Mouse (Mus musculus): ENCODE measurements around the gene Acer3. TPM values are rescaled to one million over a fixed set of nuclear protein-coding genes. Genes with fewer than 3 reads are reported as not detected.
A peak's percentile ranks its signal among the peaks of the same experiment; 100 is the strongest.

Acer3 gene
- polyA plus RNA-seq, 1 experiment from 2014 or later = 25.6 TPM

DNA sequence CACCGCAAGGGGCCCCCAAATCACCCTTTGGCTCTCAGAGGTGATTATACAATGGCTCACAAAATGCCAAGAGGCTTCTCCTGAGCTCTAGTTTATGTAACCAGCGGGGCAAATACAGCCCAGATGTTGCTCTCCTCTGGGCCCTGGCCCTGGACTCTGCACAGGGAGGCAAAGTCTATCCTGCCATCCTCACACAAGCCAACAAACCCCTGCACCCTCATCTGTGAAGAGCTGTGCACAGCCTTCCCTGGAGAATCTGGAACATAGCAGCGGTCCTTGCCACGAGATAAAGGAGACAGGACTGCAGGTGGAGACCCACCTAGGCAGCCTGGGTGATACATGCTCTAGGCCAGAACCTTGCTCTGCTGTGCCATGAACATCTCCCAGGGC, 33.9 kb upstream of the Acer3 start:
- Histone ChIP-seq H3K9me3 (ENCODE audit: control insufficient read depth, low read depth, low read length) (no peaks in the 10 kb centered on the region), H3K4me2 (replicated peaks; ENCODE audit: low read depth, low read length) (peak overlapping the region; percentile 21; the same call in 1 of the 2 replicates), H3K27me3 (ENCODE audit: control insufficient read depth, insufficient read depth, low read length) (no peaks in the 10 kb centered on the region), H3K4me3 (ENCODE audit: low read depth, low read length) (no peak overlapping the region), H3K36me3 (ENCODE audit: control insufficient read depth, insufficient read depth, low read length) (peaks cover 23% of the 10 kb centered on the region), H3K9ac (replicated peaks; ENCODE audit: low read depth, low read length) (no peak overlapping the region; the same call in 1 of the 2 replicates), H3K27ac (ENCODE audit: low read length) (peak overlapping the region; percentile 30), H3K4me1 (ENCODE audit: control insufficient read depth, insufficient read depth, low read length) (peaks cover 45% of the 10 kb centered on the region)
- ATAC-seq (ENCODE audit: insufficient number of reproducible peaks, insufficient read depth, low FRiP score, low read depth) = no peak
- WGBS = 29% methylated on average over 4 of the region's 4 CpGs

DNA sequence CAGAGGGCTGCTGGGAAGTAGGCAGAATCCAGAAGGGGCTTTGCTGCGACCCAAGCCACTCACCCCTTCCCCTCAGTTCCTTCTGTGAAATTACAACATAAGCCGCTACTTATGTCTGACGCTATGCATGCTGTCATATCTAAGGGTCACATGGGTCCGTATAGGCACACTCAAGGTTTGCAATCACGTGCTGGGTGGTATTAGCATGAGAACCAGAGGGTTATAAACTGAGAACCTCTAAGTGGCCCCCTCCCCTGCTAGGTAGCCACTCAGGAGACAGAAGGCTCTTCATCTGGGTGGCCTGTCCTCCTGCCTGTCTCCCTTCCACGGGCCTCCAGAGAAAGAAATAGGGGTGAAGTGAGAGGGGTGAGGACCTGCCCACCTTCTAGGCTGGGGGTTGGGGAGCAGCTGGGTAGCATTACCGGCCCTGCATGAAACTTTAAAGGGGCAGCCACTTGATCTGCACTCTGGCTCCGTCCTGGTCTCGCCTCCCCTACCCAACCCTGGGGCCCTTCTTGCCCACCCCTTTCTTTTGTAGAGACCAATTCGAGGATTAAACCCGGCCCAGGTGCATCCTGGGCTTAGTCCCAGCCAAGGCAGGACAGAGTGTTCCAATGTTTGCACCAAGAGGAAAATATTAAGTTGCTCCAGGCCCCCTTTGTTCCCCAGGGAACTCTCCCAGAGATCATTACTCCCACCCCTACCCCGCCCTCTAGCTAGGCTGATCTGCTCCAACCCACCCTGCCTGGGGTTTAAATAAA, 33.3 kb upstream of the Acer3 start:
- 16% methylated on average over 12 of the region's 12 CpGs for WGBS
- no peaks in the 10 kb centered on the region for H3K27me3 ChIP-seq (ENCODE audit: control insufficient read depth, insufficient read depth, low read length)
- peaks cover 39% of the 10 kb centered on the region for H3K4me1 ChIP-seq (ENCODE audit: control insufficient read depth, insufficient read depth, low read length)
- peak overlapping the region; percentile 21; the same call in 1 of the 2 replicates for H3K4me2 ChIP-seq (replicated peaks; ENCODE audit: low read depth, low read length)
- H3K27ac ChIP-seq (ENCODE audit: low read length) = peak overlapping the region; percentile 30
- H3K36me3 ChIP-seq (ENCODE audit: control insufficient read depth, insufficient read depth, low read length) = peaks cover 23% of the 10 kb centered on the region
- no peak overlapping the region for H3K4me3 ChIP-seq (ENCODE audit: low read depth, low read length)
- peak overlapping the region; percentile 4; the same call in 1 of the 2 replicates for H3K9ac ChIP-seq (replicated peaks; ENCODE audit: low read depth, low read length)
- H3K9me3 ChIP-seq (ENCODE audit: control insufficient read depth, low read depth, low read length) = no peaks in the 10 kb centered on the region
- 0 out of 2 replicates have a peak, but pooled peaks have one; percentile 12 for ATAC-seq (ENCODE audit: insufficient number of reproducible peaks, insufficient read depth, low FRiP score, low read depth)

DNA sequence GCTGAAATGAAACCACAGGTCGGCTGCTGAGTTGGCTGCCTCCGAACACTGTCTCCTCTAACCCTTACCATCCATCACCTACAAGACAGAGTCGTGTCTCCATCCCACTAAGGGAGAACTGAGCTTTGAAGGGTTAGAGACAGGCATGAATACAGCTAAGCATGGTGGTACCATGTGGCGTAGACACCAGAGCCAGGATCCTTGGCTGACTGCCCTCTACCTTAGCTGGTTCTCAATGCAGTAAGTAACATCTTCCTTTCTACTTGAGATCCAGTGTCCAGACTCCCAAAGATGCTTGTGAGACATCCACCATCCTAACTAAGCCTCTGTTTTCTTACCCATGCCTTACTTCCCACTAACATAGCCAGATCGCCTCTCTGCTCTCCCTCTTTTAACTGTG, 32.6 kb upstream of the Acer3 start:
- Histone ChIP-seq H3K4me1 (ENCODE audit: control insufficient read depth, insufficient read depth, low read length) (peaks cover 36% of the 10 kb centered on the region), H3K36me3 (ENCODE audit: control insufficient read depth, insufficient read depth, low read length) (peaks cover 23% of the 10 kb centered on the region), H3K27me3 (ENCODE audit: control insufficient read depth, insufficient read depth, low read length) (no peaks in the 10 kb centered on the region), H3K4me2 (replicated peaks; ENCODE audit: low read depth, low read length) (no peak overlapping the region), H3K27ac (ENCODE audit: low read length) (no peak overlapping the region), H3K9me3 (ENCODE audit: control insufficient read depth, low read depth, low read length) (no peaks in the 10 kb centered on the region), H3K4me3 (ENCODE audit: low read depth, low read length) (no peak overlapping the region), H3K9ac (replicated peaks; ENCODE audit: low read depth, low read length) (no peak overlapping the region)
- 73% methylated on average over 5 of the region's 5 CpGs for WGBS
- ATAC-seq (ENCODE audit: insufficient number of reproducible peaks, insufficient read depth, low FRiP score, low read depth) = no peak

DNA sequence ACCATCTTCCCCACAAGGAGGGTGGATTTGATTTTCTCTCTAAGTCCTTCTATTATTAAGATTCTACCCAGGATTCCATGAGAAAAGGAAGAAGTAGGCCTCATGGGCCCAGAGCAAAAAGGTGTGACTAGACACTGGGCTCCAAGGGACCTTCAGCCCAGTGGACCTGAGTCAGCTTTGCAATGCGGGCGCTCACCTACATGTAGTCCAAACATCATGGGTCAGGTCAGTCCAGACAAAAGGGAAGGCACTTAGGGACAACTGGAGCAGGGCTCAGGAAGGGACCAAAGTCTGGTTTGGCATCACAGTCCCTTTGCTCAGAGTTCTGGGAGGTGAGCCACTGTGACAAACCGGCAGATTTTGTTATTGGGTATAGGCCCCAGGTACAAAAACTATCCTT, 30.5 kb upstream of the Acer3 start:
- H3K4me1 ChIP-seq (ENCODE audit: control insufficient read depth, insufficient read depth, low read length) = peaks cover 30% of the 10 kb centered on the region
- peaks cover 23% of the 10 kb centered on the region for H3K36me3 ChIP-seq (ENCODE audit: control insufficient read depth, insufficient read depth, low read length)
- no peak overlapping the region for H3K9ac ChIP-seq (replicated peaks; ENCODE audit: low read depth, low read length)
- WGBS = 95% methylated on average over 3 of the region's 3 CpGs
- H3K27ac ChIP-seq (ENCODE audit: low read length) = no peak overlapping the region
- no peak overlapping the region for H3K4me3 ChIP-seq (ENCODE audit: low read depth, low read length)
- no peak overlapping the region for H3K4me2 ChIP-seq (replicated peaks; ENCODE audit: low read depth, low read length)
- no peaks in the 10 kb centered on the region for H3K9me3 ChIP-seq (ENCODE audit: control insufficient read depth, low read depth, low read length)
- H3K27me3 ChIP-seq (ENCODE audit: control insufficient read depth, insufficient read depth, low read length) = no peaks in the 10 kb centered on the region
- ATAC-seq (ENCODE audit: insufficient number of reproducible peaks, insufficient read depth, low FRiP score, low read depth) = no peak

DNA sequence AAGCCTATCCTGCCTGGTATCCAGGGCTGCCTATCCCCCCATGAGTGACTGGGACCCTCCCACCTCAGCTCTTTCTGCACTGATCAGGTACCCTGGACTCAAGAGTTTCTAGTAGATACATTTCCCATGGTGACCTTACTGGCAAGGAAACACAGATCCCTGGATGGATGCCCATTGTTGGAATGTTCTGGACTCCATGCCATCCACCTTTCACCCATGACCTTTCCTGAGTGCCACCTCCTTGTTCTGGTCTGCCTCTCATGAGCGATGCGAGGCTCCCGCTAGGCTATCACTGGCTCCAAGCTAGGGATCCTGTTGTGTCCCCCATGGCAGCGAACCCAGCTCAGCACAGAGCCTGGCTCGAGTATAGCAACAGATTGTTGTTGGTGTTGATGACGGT, 28.8 kb upstream of the Acer3 start:
- H3K4me2 ChIP-seq (replicated peaks; ENCODE audit: low read depth, low read length) = no peak overlapping the region
- H3K9ac ChIP-seq (replicated peaks; ENCODE audit: low read depth, low read length) = no peak overlapping the region
- H3K9me3 ChIP-seq (ENCODE audit: control insufficient read depth, low read depth, low read length) = no peaks in the 10 kb centered on the region
- H3K4me3 ChIP-seq (ENCODE audit: low read depth, low read length) = no peak overlapping the region
- H3K27ac ChIP-seq (ENCODE audit: low read length) = no peak overlapping the region
- ATAC-seq (ENCODE audit: insufficient number of reproducible peaks, insufficient read depth, low FRiP score, low read depth) = no peak
- WGBS = 94% methylated on average over 6 of the region's 6 CpGs
- H3K4me1 ChIP-seq (ENCODE audit: control insufficient read depth, insufficient read depth, low read length) = peaks cover 13% of the 10 kb centered on the region
- no peaks in the 10 kb centered on the region for H3K27me3 ChIP-seq (ENCODE audit: control insufficient read depth, insufficient read depth, low read length)
- H3K36me3 ChIP-seq (ENCODE audit: control insufficient read depth, insufficient read depth, low read length) = peaks cover 23% of the 10 kb centered on the region

DNA sequence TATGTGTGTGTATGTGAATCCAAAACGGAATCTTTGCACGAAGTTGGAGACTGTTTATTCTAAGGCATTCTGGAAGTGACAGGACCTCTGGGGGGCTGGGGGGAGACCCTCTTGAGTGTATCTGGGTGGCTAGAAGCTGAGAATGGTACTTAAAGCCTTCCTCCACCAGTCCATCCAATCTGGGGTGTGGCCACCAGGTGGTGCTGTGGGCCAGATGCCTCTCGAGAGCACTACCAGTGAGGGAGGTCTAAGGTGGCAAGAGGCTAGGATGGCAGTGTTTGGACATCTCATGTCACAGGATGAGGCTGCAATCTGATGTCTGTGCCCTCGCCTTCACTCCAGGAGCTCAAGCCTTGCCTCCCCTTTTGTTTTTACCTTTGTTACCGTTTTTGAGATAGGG, 28.1 kb upstream of the Acer3 start:
- peaks cover 23% of the 10 kb centered on the region for H3K36me3 ChIP-seq (ENCODE audit: control insufficient read depth, insufficient read depth, low read length)
- WGBS = 21% methylated on average over 5 of the region's 5 CpGs
- no peak overlapping the region for H3K27ac ChIP-seq (ENCODE audit: low read length)
- no peak overlapping the region for H3K4me3 ChIP-seq (ENCODE audit: low read depth, low read length)
- H3K9ac ChIP-seq (replicated peaks; ENCODE audit: low read depth, low read length) = no peak overlapping the region
- H3K27me3 ChIP-seq (ENCODE audit: control insufficient read depth, insufficient read depth, low read length) = no peaks in the 10 kb centered on the region
- H3K9me3 ChIP-seq (ENCODE audit: control insufficient read depth, low read depth, low read length) = no peaks in the 10 kb centered on the region
- ATAC-seq (ENCODE audit: insufficient number of reproducible peaks, insufficient read depth, low FRiP score, low read depth) = peak; percentile 47; the same call in 1 of the 2 replicates
- H3K4me1 ChIP-seq (ENCODE audit: control insufficient read depth, insufficient read depth, low read length) = peaks cover 6% of the 10 kb centered on the region; the same call in 1 of the 2 replicates
- no peak overlapping the region for H3K4me2 ChIP-seq (replicated peaks; ENCODE audit: low read depth, low read length)

DNA sequence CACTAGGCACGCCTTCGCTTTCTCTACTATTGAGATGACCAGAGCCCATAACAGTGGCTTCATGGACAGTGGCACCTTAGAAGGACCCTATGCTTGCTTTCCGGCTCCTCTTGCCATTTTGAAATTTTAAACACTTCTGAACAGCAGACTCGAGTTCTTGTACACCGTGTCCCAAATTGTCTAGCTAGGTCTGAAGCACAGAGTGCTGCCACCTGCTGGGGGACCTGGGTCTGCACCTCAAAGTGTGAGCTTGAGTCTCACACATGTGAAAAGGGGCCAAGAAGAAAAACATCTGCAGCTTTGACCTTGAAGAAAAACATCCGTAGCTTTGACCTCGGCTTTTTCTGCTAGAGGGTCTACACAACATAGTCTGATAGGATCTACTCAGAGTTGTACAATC, 27.0 kb upstream of the Acer3 start:
- 42% methylated on average over 7 of the region's 7 CpGs for WGBS
- H3K9me3 ChIP-seq (ENCODE audit: control insufficient read depth, low read depth, low read length) = no peaks in the 10 kb centered on the region
- H3K4me2 ChIP-seq (replicated peaks; ENCODE audit: low read depth, low read length) = no peak overlapping the region
- H3K36me3 ChIP-seq (ENCODE audit: control insufficient read depth, insufficient read depth, low read length) = peaks cover 23% of the 10 kb centered on the region
- no peak overlapping the region for H3K4me3 ChIP-seq (ENCODE audit: low read depth, low read length)
- H3K27me3 ChIP-seq (ENCODE audit: control insufficient read depth, insufficient read depth, low read length) = no peaks in the 10 kb centered on the region
- H3K9ac ChIP-seq (replicated peaks; ENCODE audit: low read depth, low read length) = no peak overlapping the region
- no peak overlapping the region for H3K27ac ChIP-seq (ENCODE audit: low read length)
- ATAC-seq (ENCODE audit: insufficient number of reproducible peaks, insufficient read depth, low FRiP score, low read depth) = no peak
- no peaks in the 10 kb centered on the region for H3K4me1 ChIP-seq (ENCODE audit: control insufficient read depth, insufficient read depth, low read length)

DNA sequence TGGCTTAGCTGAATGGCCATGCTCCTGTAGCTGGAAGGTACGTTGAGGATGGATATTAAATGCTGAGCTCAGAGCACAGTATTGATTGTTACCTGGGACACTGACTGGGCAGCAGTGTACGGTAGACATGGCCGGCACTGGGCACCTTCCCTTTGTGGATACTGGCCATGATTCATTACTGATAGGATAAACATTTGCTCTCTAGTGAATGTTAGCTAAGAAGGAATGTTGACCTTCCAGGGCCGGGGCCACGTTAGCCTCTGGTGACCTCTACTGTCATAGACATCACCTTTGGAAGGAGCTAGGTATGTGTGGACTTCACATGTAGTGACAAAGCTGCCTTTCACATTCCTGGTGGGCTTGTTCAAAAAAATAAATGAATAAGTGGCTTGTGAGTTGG, 26.5 kb upstream of the Acer3 start:
- H3K36me3 ChIP-seq (ENCODE audit: control insufficient read depth, insufficient read depth, low read length) = peaks cover 18% of the 10 kb centered on the region
- no peaks in the 10 kb centered on the region for H3K4me1 ChIP-seq (ENCODE audit: control insufficient read depth, insufficient read depth, low read length)
- H3K4me3 ChIP-seq (ENCODE audit: low read depth, low read length) = no peak overlapping the region
- 20% methylated on average over 5 of the region's 5 CpGs for WGBS
- no peak for ATAC-seq (ENCODE audit: insufficient number of reproducible peaks, insufficient read depth, low FRiP score, low read depth)
- H3K9me3 ChIP-seq (ENCODE audit: control insufficient read depth, low read depth, low read length) = no peaks in the 10 kb centered on the region
- H3K4me2 ChIP-seq (replicated peaks; ENCODE audit: low read depth, low read length) = no peak overlapping the region
- no peak overlapping the region for H3K9ac ChIP-seq (replicated peaks; ENCODE audit: low read depth, low read length)
- no peak overlapping the region for H3K27ac ChIP-seq (ENCODE audit: low read length)
- no peaks in the 10 kb centered on the region for H3K27me3 ChIP-seq (ENCODE audit: control insufficient read depth, insufficient read depth, low read length)
